Comparison of ENCODE assay signal across 13 mouse cellular contexts in the genomic region with DNA sequence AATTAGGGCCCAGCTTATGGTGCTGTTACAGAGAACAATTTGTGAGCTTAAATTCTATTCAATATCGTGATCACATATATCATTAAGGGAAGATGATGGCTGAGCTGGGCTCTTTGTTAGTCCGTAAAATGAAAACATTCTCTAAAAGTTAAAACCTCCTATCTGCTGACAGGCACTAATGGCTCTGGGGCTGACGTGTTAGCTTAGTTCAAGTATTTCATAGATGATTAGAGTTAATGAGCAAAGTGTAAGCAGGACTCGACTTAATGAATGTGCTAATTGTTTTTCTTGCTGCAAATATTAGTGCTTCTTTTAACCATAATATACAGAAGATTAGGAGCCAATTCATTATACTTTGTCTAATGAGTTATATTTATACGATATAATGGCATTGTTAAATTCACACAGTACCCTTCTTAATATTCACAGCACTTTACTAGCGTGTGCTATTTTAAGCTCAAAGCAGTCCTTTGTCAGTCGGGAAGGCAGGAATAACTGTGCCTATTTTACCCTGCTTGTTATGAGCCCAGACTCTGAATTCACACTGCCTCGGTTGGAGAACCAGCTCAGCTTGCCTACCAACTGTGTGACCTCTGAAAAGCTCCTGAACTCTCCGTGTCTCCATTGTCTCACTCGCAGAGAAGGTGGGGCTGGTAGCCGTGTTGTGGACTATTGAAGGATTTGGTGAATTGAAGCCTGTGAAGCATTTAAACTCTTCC. TPM values are rescaled to one million over a fixed set of nuclear protein-coding genes. Genes with fewer than 3 reads are reported as not detected.
DNase-seq lines count a peak whose midpoint lies in the region; ATAC-seq and TF ChIP-seq lines count a peak whose summit lies in the region.
"Had no signal": no experiment of that assay in that cellular context is flagged by ENCODE, and none has a peak within 500 bp of the region (broad histone marks: within the 10 kb centered on the region; RNA-seq: fewer than 3 reads in every experiment).

No protein-coding gene starts in this region.

- H3K27ac ChIP-seq in heart, embryonic 10.5 days, result peak overlapping the region; percentile 1; the same call in 1 of the 2 replicates
- H3K27ac ChIP-seq in embryonic facial prominence, embryonic 14.5 days (replicated peaks; ENCODE audit: low read depth, low read length), result no peak overlapping the region
- peak overlapping the region; percentile 70 for H3K27ac ChIP-seq in midbrain, embryonic 12.5 days (replicated peaks)
- no peak overlapping the region for H3K27ac ChIP-seq in thymus, adult 2 months (ENCODE audit: control insufficient read depth, insufficient read depth, low read length)
- H3K27ac ChIP-seq: neural tube, embryonic 12.5 days had no signal

- no peaks in the 10 kb centered on the region for H3K9me3 ChIP-seq in heart, embryonic 10.5 days
- H3K9me3 ChIP-seq in embryonic facial prominence, embryonic 14.5 days (ENCODE audit: control insufficient read depth, low read length), result no peaks in the 10 kb centered on the region
- H3K9me3 ChIP-seq in midbrain, embryonic 12.5 days, result no peaks in the 10 kb centered on the region
- H3K9me3 ChIP-seq: neural tube, embryonic 12.5 days had no signal

- no peaks in the 10 kb centered on the region for H3K36me3 ChIP-seq in heart, embryonic 10.5 days
- no peaks in the 10 kb centered on the region for H3K36me3 ChIP-seq in embryonic facial prominence, embryonic 14.5 days (ENCODE audit: control insufficient read depth, insufficient read depth, low read length)
- H3K36me3 ChIP-seq in midbrain, embryonic 12.5 days, result no peaks in the 10 kb centered on the region
- H3K36me3 ChIP-seq in thymus, adult 2 months (ENCODE audit: control insufficient read depth, insufficient read depth, low read length), result no peaks in the 10 kb centered on the region
- H3K36me3 ChIP-seq: neural tube, embryonic 12.5 days had no signal

- peaks cover 14% of the 10 kb centered on the region; the same call in 1 of the 2 replicates for H3K4me1 ChIP-seq in heart, embryonic 10.5 days
- H3K4me1 ChIP-seq in embryonic facial prominence, embryonic 14.5 days (ENCODE audit: control insufficient read depth, insufficient read depth, low read length), result 0 out of 2 replicates have a peak, but pooled peaks cover 3% of the 10 kb centered on the region
- H3K4me1 ChIP-seq in midbrain, embryonic 12.5 days, result peaks cover 23% of the 10 kb centered on the region
- no peaks in the 10 kb centered on the region for H3K4me1 ChIP-seq in thymus, adult 2 months (replicated peaks; ENCODE audit: control insufficient read depth, insufficient read depth, low read length)

- no peak overlapping the region for H3K4me2 ChIP-seq in embryonic facial prominence, embryonic 14.5 days (ENCODE audit: low read depth, low read length)
- H3K4me2 ChIP-seq in midbrain, embryonic 12.5 days (replicated peaks), result no peak overlapping the region
- H3K4me2 ChIP-seq: neural tube, embryonic 12.5 days had no signal

- peak; percentile 22; the same call in 1 of the 2 replicates for ATAC-seq in embryonic facial prominence, embryonic 14.5 days (ENCODE audit: low read depth)
- peak; percentile 44; the same call in 1 of the 2 replicates for ATAC-seq in midbrain, embryonic 12.5 days (ENCODE audit: low FRiP score, low read depth)

- WGBS in heart, embryonic 10.5 days, result 58% methylated on average over 11 of the region's 11 CpGs
- WGBS in embryonic facial prominence, embryonic 14.5 days, result 47% methylated on average over 11 of the region's 11 CpGs
- 31% methylated on average over 11 of the region's 11 CpGs for WGBS in midbrain, embryonic 12.5 days
- WGBS in thymus, adult 2 months, result 89% methylated on average over 11 of the region's 11 CpGs

- no peak overlapping the region for H3K4me3 ChIP-seq in heart, embryonic 10.5 days
- no peak overlapping the region for H3K4me3 ChIP-seq in embryonic facial prominence, embryonic 14.5 days (ENCODE audit: low read depth, low read length)
- no peak overlapping the region for H3K4me3 ChIP-seq in midbrain, embryonic 12.5 days
- H3K4me3 ChIP-seq in thymus, adult 2 months (ENCODE audit: control insufficient read depth, insufficient read depth, low read length), result no peak overlapping the region
- H3K4me3 ChIP-seq: neural tube, embryonic 12.5 days had no signal

- no peak for TF ChIP-seq CTCF in thymus, adult 2 months (IDR thresholded peaks at IDR 0.05; ENCODE audit: borderline replicate concordance, control insufficient read depth, extremely low read depth, insufficient read depth, low read length, poor library complexity)

- intact Hi-C loops in heart, postnatal 14 days (cut with DNase I), result no loop called here

- no peak for DNase-seq in heart, embryonic 10.5 days (ENCODE audit: low spot score)
- DNase-seq in heart, postnatal 14 days, result no peak
- peak; percentile 58 for DNase-seq in embryonic facial prominence, embryonic 14.5 days (ENCODE audit: low spot score)
- peak; percentile 12 for DNase-seq in heart, postnatal 4 days
- no peak for DNase-seq in thymus, adult 2 months
- no peak for DNase-seq in ovary, postnatal 36 days (ENCODE audit: low spot score)
- no peak for DNase-seq in kidney, postnatal 4 days
- DNase-seq: kidney, postnatal 25 days; lung, adult 18-20 months had no signal

- no peak for TF ChIP-seq POLR2A in thymus, adult 2 months (IDR thresholded peaks at IDR 0.05; ENCODE audit: control insufficient read depth, extremely low read depth, insufficient read depth, low read length, poor library complexity)

- no peaks in the 10 kb centered on the region for H3K27me3 ChIP-seq in heart, embryonic 10.5 days (ENCODE audit: insufficient read depth, poor library complexity, severe bottlenecking)
- H3K27me3 ChIP-seq in embryonic facial prominence, embryonic 14.5 days (replicated peaks; ENCODE audit: control insufficient read depth, insufficient read depth, low read length), result no peaks in the 10 kb centered on the region
- no peaks in the 10 kb centered on the region for H3K27me3 ChIP-seq in midbrain, embryonic 12.5 days
- no peaks in the 10 kb centered on the region for H3K27me3 ChIP-seq in thymus, adult 2 months (ENCODE audit: control insufficient read depth, insufficient read depth, low read length)
- H3K27me3 ChIP-seq: neural tube, embryonic 12.5 days had no signal

- H3K9ac ChIP-seq in embryonic facial prominence, embryonic 14.5 days (ENCODE audit: low read depth, low read length), result no peak overlapping the region
- H3K9ac ChIP-seq in midbrain, embryonic 12.5 days (replicated peaks), result no peak overlapping the region
- H3K9ac ChIP-seq: neural tube, embryonic 12.5 days had no signal

RNA-seq across cellular contexts. Expression of gene 4933402D24Rik, which starts 50.6 kb away (rescaled TPM):
- 0.21 and 0.24 TPM in 2 replicates for polyA plus RNA-seq in heart, embryonic 10.5 days (2016; fragmentation: Nextera tagmentation; extraction: Ambion mirVana)
- not detected for total RNA-seq in heart, postnatal 14 days (2021)
- 0.26 and 0.43 TPM in 2 replicates for polyA plus RNA-seq in embryonic facial prominence, embryonic 14.5 days (2014; fragmentation: Nextera tagmentation; extraction: Ambion mirVana)
- not detected for total RNA-seq in heart, postnatal 4 days (2021)
- 0.19 and 0.25 TPM in 2 replicates for polyA plus RNA-seq in midbrain, embryonic 12.5 days (2016; fragmentation: Nextera tagmentation; extraction: Ambion mirVana)
- not detected in 2 replicates for polyA plus RNA-seq in thymus, adult 2 months (2012; rRNA removed)
- total RNA-seq: common myeloid progenitor, adult 5-6 weeks; gastrocnemius, postnatal 4 days had no signal

Comparison
In these comparisons a context has a peak if more than half of its experiments do, and no peak if none do; other contexts are left out.
1. DNase-seq: peak in embryonic facial prominence, embryonic 14.5 days (single experiment) and heart, postnatal 4 days (single experiment); none in heart, embryonic 10.5 days (single experiment), heart, postnatal 14 days (0 of 2), thymus, adult 2 months (single experiment), ovary, postnatal 36 days (single experiment) and kidney, postnatal 4 days (0 of 2).
2. H3K27ac ChIP-seq: peak in heart, embryonic 10.5 days (single experiment) and midbrain, embryonic 12.5 days (single experiment); none in embryonic facial prominence, embryonic 14.5 days (single experiment) and thymus, adult 2 months (single experiment).